Mouse (Mus musculus): ENCODE measurements at regions not wholly inside any gene's neighbourhood (a gene's known extent, or its start where the extent isn't known, plus 50 kb on each side); places are given as distances from the start of the nearest gene placed in this dataset.
A peak's percentile ranks its signal among the peaks of the same experiment; 100 is the strongest.

- Histone ChIP-seq H3K36me3 (ENCODE audit: control insufficient read depth, insufficient read depth, low read length) (no peaks in the 10 kb centered on the region), H3K4me1 (ENCODE audit: control insufficient read depth, insufficient read depth, low read length) (no peaks in the 10 kb centered on the region), H3K4me3 (ENCODE audit: insufficient read depth, low read depth, low read length) (no peak overlapping the region), H3K27ac (ENCODE audit: insufficient read depth, low read depth, low read length) (no peak overlapping the region), H3K27me3 (replicated peaks; ENCODE audit: control insufficient read depth, insufficient read depth, low read length) (no peaks in the 10 kb centered on the region)
- DNase-seq: no peak
- 83% methylated on average over 4 of the region's 4 CpGs for WGBS
- TF ChIP-seq POLR2A (IDR thresholded peaks at IDR 0.05; ENCODE audit: low read depth, low read length): no peak
- TF ChIP-seq CTCF (conservative IDR thresholded peaks at IDR 0.05; ENCODE audit: insufficient read depth, insufficient read length, low read depth, low read length): no peak
Observed at GRCm38 (mm10) chr13:111333851-111334250, 79.0 kb downstream of the Actbl2 start.

- no peaks in the 10 kb centered on the region for H3K36me3 ChIP-seq (ENCODE audit: control insufficient read depth, insufficient read depth, low read length)
- H3K4me3 ChIP-seq (ENCODE audit: insufficient read depth, low read depth, low read length): no peak overlapping the region
- no peaks in the 10 kb centered on the region for H3K4me1 ChIP-seq (ENCODE audit: control insufficient read depth, insufficient read depth, low read length)
- no peak for TF ChIP-seq POLR2A (IDR thresholded peaks at IDR 0.05; ENCODE audit: low read depth, low read length)
- no peaks in the 10 kb centered on the region for H3K27me3 ChIP-seq (replicated peaks; ENCODE audit: control insufficient read depth, insufficient read depth, low read length)
- peak; percentile 2 for DNase-seq
- 71% methylated on average over 22 of the region's 22 CpGs for WGBS
- no peak overlapping the region for H3K27ac ChIP-seq (ENCODE audit: insufficient read depth, low read depth, low read length)
Observed at GRCm38 (mm10) chr13:111334258-111335052, 79.6 kb downstream of the Actbl2 start.

- no peak for DNase-seq
- 83% methylated on average over 10 of the region's 10 CpGs for WGBS
- Histone ChIP-seq H3K27ac (ENCODE audit: insufficient read depth, low read depth, low read length) (no peak overlapping the region), H3K36me3 (ENCODE audit: control insufficient read depth, insufficient read depth, low read length) (no peaks in the 10 kb centered on the region), H3K27me3 (replicated peaks; ENCODE audit: control insufficient read depth, insufficient read depth, low read length) (no peaks in the 10 kb centered on the region), H3K4me3 (ENCODE audit: insufficient read depth, low read depth, low read length) (no peak overlapping the region), H3K4me1 (ENCODE audit: control insufficient read depth, insufficient read depth, low read length) (0 out of 2 replicates have a peak, but pooled peaks cover 3% of the 10 kb centered on the region)
- TF ChIP-seq POLR2A (IDR thresholded peaks at IDR 0.05; ENCODE audit: low read depth, low read length) (no peak), CTCF (conservative IDR thresholded peaks at IDR 0.05; ENCODE audit: insufficient read depth, insufficient read length, low read depth, low read length) (no peak)
Observed at GRCm38 (mm10) chr13:111344981-111345380, 90.2 kb downstream of the Actbl2 start.

GRCm38 (mm10) chr13:111345486-111346440 lies 91.0 kb downstream of the Actbl2 start:
- 73% methylated on average over 15 of the region's 15 CpGs for WGBS
- DNase-seq: no peak
- Histone ChIP-seq H3K27me3 (replicated peaks; ENCODE audit: control insufficient read depth, insufficient read depth, low read length) (no peaks in the 10 kb centered on the region), H3K36me3 (ENCODE audit: control insufficient read depth, insufficient read depth, low read length) (no peaks in the 10 kb centered on the region), H3K4me3 (ENCODE audit: insufficient read depth, low read depth, low read length) (no peak overlapping the region), H3K27ac (ENCODE audit: insufficient read depth, low read depth, low read length) (no peak overlapping the region), H3K4me1 (ENCODE audit: control insufficient read depth, insufficient read depth, low read length) (0 out of 2 replicates have a peak, but pooled peaks cover 3% of the 10 kb centered on the region)
- TF ChIP-seq CTCF (conservative IDR thresholded peaks at IDR 0.05; ENCODE audit: insufficient read depth, insufficient read length, low read depth, low read length): no peak
- TF ChIP-seq POLR2A (IDR thresholded peaks at IDR 0.05; ENCODE audit: low read depth, low read length): no peak

- no peaks in the 10 kb centered on the region for H3K4me1 ChIP-seq (ENCODE audit: control insufficient read depth, insufficient read depth, low read length)
- no peaks in the 10 kb centered on the region for H3K36me3 ChIP-seq (ENCODE audit: control insufficient read depth, insufficient read depth, low read length)
- TF ChIP-seq POLR2A (IDR thresholded peaks at IDR 0.05; ENCODE audit: low read depth, low read length) (no peak), CTCF (conservative IDR thresholded peaks at IDR 0.05; ENCODE audit: insufficient read depth, insufficient read length, low read depth, low read length) (no peak)
- no peak overlapping the region for H3K4me3 ChIP-seq (ENCODE audit: insufficient read depth, low read depth, low read length)
- 74% methylated on average over 9 of the region's 9 CpGs for WGBS
- DNase-seq: no peak
- H3K27me3 ChIP-seq (replicated peaks; ENCODE audit: control insufficient read depth, insufficient read depth, low read length): no peaks in the 10 kb centered on the region
- H3K27ac ChIP-seq (ENCODE audit: insufficient read depth, low read depth, low read length): no peak overlapping the region
Observed at GRCm38 (mm10) chr13:111356520-111357456, 102.0 kb downstream of the Actbl2 start.

- Histone ChIP-seq H3K27me3 (replicated peaks; ENCODE audit: control insufficient read depth, insufficient read depth, low read length) (no peaks in the 10 kb centered on the region), H3K36me3 (ENCODE audit: control insufficient read depth, insufficient read depth, low read length) (no peaks in the 10 kb centered on the region), H3K4me1 (ENCODE audit: control insufficient read depth, insufficient read depth, low read length) (no peaks in the 10 kb centered on the region), H3K4me3 (ENCODE audit: insufficient read depth, low read depth, low read length) (no peak overlapping the region), H3K27ac (ENCODE audit: insufficient read depth, low read depth, low read length) (no peak overlapping the region)
- 52% methylated on average over 4 of the region's 4 CpGs for WGBS
- TF ChIP-seq CTCF (conservative IDR thresholded peaks at IDR 0.05; ENCODE audit: insufficient read depth, insufficient read length, low read depth, low read length) (no peak), POLR2A (IDR thresholded peaks at IDR 0.05; ENCODE audit: low read depth, low read length) (no peak)
- DNase-seq: no peak
Observed at GRCm38 (mm10) chr13:111361456-111361855, 106.6 kb downstream of the Actbl2 start.
